Mouse (Mus musculus) adrenal gland, postnatal 25 days (tissue): ENCODE measurements at regions not wholly inside any gene's neighbourhood (a gene's known extent, or its start where the extent isn't known, plus 50 kb on each side); places are given as distances from the start of the nearest gene placed in this dataset.

Source experiments
- DNase-seq: peaks from one replicate; pipeline ENCODE4 v3.0.0; 2021; ENCODE audit warnings: mixed read lengths

DNA sequence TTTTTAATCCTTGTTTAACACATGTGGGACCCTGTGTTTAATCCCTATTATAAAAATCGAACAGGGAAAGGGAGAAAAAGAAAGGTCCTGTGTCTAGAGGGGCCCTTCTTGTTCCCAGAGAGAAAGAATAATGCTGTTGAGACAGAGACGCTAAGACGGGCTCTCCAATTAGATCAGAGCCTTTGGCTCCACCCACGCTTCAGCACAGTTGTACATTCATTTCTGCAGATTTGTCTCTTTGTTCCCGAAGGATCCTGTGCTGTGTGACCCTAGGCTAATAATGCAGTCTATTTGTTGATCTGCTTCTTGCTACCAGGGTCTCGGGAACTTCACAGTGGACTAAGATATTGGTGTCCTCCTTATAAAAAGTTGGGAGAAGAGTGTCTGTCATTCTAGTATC, 92.0 kb downstream of the Cdc5l start:
- no peak for DNase-seq

- no peak for DNase-seq
Measured at GRCm38 (mm10) chr17:45340851-45341250, 92.7 kb downstream of the Cdc5l start.

DNA sequence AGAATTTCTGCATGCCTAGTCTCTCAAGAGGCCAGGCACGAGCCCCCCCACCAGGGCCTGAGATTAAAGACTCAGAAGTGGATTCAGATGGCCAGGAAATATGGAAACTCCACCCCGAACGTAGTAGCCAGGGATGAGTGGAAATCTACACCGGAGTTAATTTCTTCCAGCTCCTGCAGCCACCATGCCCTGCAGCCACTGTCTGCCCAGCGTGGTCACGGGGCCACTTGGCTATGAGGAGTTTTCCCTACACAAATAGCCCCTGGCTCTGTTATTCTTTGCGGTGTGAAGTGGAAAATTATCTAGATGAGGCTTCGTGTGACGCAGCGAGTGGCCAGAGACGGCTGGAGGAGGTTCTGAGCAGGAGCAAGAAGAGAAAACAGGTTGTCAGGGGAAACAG, 94.3 kb downstream of the Cdc5l start:
- no peak for DNase-seq

GRCm38 (mm10) chr17:45338086-45338485, 95.5 kb downstream of the Cdc5l start:
- no peak for DNase-seq

- no peak for DNase-seq
Measured at GRCm38 (mm10) chr17:45335586-45336151, 97.9 kb downstream of the Cdc5l start.

- DNase-seq = no peak
Measured at GRCm38 (mm10) chr17:45334732-45335381, 98.7 kb downstream of the Cdc5l start.

DNA sequence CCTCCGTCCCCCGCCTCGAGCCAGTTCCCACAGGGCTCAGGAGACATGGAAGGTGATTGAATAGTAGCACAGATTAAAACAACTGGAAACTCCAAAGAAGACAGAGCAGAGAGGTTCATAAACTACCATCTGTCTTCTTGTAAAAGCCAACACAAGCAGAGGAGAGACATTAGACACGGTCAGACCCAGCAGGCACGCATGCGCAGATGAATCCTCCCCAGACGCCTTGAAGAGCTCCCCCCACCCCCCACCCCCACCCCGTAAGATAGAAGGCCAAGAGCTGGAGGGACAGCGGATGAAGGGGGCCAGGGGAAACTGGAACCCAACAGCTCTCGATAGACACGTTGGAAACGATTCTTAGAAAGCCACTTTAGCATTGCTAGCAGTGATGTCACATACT, 101.2 kb downstream of the Cdc5l start:
- no peak for DNase-seq

DNA sequence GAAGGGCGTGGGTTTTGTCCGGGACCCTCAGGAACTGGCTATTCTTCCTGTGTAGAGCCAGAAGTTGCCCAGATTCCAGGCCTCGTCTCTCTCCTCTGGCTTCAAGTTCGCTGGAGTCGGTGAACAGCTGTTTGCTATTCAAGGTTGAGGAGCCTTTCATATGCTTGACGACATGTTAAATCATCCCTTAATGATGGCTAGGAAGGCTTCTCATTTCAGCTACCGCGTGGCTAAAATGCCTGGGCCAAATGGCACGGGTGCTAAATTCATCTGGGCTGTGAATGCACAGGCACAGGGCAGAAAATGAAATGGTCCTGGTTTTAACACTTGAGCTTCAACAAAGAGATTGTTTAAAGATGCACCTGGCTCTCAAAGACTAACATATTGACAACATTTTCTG, 104.3 kb downstream of the Cdc5l start:
- no peak for DNase-seq

- DNase-seq = no peak
Measured at GRCm38 (mm10) chr17:45326726-45327125, 106.8 kb downstream of the Cdc5l start.

DNA sequence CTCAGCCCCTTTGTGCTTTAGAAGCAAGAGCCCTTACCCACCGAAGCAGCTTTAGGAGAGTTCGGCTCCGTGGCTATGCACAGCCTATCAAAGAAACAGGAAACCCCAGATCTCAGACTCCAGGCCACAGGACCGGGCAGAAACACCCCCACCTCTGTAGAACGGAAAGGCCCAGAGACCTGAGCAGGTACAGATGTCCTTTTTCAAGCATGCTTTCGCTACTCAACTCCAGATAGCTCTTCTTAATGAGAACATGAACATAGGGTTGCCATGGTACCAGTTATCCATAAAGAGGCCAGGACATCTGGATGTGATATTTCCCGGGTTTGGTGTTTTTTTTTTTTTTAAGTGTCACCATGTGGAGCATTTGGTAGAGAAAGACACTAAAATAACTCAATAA, 107.4 kb downstream of the Cdc5l start:
- no peak for DNase-seq

GRCm38 (mm10) chr17:45322842-45323241, 110.7 kb downstream of the Cdc5l start:
- peak; percentile 24 for DNase-seq

- no peak for DNase-seq
Measured at GRCm38 (mm10) chr17:45320074-45320473, 113.5 kb downstream of the Cdc5l start.

GRCm38 (mm10) chr17:45318211-45319076, 115.1 kb downstream of the Cdc5l start:
- no peak for DNase-seq

DNA sequence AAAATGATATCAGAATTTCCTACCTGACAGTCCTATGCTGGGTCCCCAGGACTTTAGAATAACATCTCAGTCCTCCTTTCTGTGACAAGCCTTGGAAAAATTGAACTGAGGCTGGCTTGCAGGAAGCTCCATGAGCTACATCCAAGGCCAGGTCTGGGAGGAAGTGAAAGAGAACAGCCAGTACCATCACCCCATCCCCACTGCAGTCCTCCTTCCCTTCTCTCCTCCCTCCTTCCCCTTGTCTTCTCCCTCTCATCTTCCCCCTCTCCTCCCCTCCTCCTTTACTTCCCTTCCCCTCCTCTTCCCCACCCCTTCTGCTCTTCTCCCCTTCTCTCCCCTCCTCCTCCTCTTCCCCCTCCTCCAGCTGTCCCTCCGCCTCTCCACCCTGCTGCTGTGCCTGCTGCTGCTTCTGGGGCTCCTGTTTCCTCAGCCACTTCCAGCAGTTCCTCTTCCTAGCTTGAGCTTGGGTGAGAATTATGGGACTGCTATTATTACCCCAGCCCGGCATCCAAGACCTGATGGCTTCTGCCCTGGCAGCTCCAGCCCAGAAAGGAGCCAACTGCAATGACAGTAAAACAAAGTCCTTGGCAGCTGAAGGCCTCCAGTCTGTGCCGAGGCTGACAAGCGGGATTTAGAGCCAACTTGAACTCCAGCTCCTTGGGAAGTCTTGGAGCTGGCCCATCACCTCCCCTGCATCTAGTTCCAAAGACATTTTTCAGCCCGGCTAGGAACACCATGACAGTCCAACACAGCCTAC, 120.8 kb downstream of the Cdc5l start:
- peak; percentile 57 for DNase-seq

- DNase-seq = no peak
Measured at GRCm38 (mm10) chr17:45306506-45306905, 127.0 kb downstream of the Cdc5l start.

DNA sequence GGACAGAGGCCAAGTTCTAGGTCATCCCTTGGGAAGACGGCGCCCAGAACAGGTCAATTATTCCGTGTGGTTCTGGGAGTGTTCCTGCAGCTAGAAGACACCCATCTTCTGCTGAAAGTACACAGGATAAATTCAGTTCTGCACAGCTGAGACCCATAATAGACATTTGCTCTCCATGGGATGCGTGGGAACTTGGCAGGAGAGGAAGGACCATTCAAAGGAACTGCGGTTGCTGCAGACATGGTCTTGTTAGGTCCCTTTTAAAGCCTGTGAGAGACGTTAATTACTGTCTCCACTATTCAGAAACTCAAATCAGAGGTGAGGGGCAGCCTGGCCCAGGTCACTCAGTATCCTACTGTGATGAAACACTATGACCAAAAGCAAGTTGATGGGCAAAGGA, 130.4 kb downstream of the Cdc5l start:
- DNase-seq = no peak

- DNase-seq = no peak
Measured at GRCm38 (mm10) chr17:45298355-45298754, 135.2 kb downstream of the Cdc5l start.

DNA sequence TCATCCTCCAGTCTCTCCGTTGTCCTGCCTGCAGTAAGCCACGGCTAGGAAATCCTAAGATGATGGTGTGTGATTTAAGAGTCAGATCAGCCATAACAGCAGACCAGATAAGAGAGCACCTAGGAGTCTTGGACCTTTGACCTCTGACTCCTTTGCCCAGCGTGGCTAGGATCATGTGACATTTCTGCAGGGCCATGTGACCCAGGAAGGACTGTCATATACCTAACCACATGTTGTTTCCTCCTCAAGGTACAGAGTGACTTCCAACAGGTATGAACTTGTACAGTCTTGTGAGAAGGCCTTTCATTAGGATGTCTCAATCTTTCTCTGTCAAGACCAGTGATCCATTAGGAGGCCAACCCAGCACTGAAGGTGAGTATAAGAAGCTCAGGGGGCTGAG, 135.7 kb downstream of the Cdc5l start:
- no peak for DNase-seq

DNA sequence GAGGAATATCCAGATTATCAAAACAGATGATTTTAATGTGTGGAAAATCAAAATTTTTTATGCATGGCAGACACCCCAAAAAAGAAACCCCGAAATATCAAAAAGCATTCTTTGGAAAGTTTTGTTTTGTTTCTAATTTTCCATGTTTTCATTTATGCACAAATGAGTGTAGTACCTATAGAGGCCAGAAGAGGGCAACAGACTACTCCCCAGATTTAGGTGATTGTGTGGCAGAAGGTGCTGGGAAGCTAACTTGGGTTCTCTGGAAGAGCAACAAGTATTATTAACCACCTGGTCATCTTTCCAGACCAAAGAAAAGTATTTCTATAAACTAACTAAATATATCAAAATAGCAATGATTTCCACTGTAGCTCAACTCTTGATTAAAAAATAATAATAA, 137.2 kb downstream of the Cdc5l start:
- DNase-seq = no peak

DNA sequence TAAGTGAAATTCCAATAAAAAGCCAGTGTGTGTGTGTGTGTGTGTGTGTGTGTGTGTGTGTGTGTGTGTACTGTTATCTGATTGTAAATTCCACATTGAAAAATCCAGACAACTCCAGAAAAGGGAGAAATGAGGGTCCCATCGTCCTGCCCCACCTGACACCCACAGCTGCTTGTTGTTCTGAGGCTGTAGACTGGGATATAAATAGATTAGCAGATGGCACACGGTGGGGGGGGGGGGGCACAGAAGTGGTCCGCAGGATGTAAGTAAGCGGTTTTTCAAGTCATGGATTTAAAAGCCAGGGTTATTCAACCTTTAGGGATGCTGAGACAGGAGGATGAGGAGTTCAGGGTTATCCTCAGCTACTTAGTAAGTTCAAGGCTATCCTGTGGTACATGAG, 138.7 kb downstream of the Cdc5l start:
- DNase-seq = no peak

GRCm38 (mm10) chr17:45294256-45294865, 139.2 kb downstream of the Cdc5l start:
- no peak for DNase-seq

- DNase-seq = no peak
Measured at GRCm38 (mm10) chr17:45292883-45293282, 140.7 kb downstream of the Cdc5l start.
